Mouse (Mus musculus) midbrain, embryonic 11.5 days (tissue): ENCODE data around the gene Icosl. TPM values are rescaled to one million over a fixed set of nuclear protein-coding genes. Genes with fewer than 3 reads are reported as not detected.

Source experiments
- ATAC-seq: fragments of 200-750 bp; cut with Nextera tagmentation; 2 replicates; pipeline ENCODE4 v1.8.0; 2017; ENCODE audit warnings: moderate TSS enrichment, moderate library complexity; ENCODE audit not compliant: low FRiP score
- DNase-seq: peaks from one replicate; pipeline ENCODE4 v3.0.0; 2015; ENCODE audit warnings: low spot score; ENCODE audit errors: missing footprints
- H3K27ac ChIP-seq: fragments of 300-500 bp; sonication (generic); 2 replicates; pipeline ENCODE4 v1.5.1; 2014; ENCODE audit warnings: low read depth, low read length
- H3K27me3 ChIP-seq: fragments of 300-500 bp; sonication (generic); 2 replicates; pipeline ENCODE4 v1.6.1; 2014; ENCODE audit warnings: mild to moderate bottlenecking, low read length, moderate library complexity, mixed read lengths; ENCODE audit not compliant: control insufficient read depth, insufficient read depth
- H3K36me3 ChIP-seq: fragments of 300-500 bp; sonication (generic); 2 replicates; pipeline ENCODE4 v1.6.1; 2014; ENCODE audit warnings: mild to moderate bottlenecking, low read length, moderate library complexity, mixed read lengths; ENCODE audit not compliant: control insufficient read depth, insufficient read depth
- H3K4me1 ChIP-seq: fragments of 300-500 bp; sonication (generic); 2 replicates; pipeline ENCODE4 v1.6.1; 2014; ENCODE audit warnings: low read length; ENCODE audit not compliant: control insufficient read depth, insufficient read depth
- H3K4me2 ChIP-seq: fragments of 300-500 bp; sonication (generic); 2 replicates; pipeline ENCODE4 v1.6.1; 2014; ENCODE audit warnings: mild to moderate bottlenecking, moderate library complexity
- H3K4me3 ChIP-seq: fragments of 300-500 bp; sonication (generic); 2 replicates; pipeline ENCODE4 v1.5.1; 2014; ENCODE audit warnings: low read depth, low read length
- H3K9ac ChIP-seq: fragments of 300-500 bp; sonication (generic); 2 replicates; pipeline ENCODE4 v1.6.1; 2014; ENCODE audit warnings: low read length
- H3K9me3 ChIP-seq: fragments of 300-500 bp; sonication (generic); 2 replicates; pipeline ENCODE4 v1.6.1; 2016; ENCODE audit warnings: low read length; ENCODE audit not compliant: control insufficient read depth
- WGBS: fragments of 180-500 bp; shearing (Covaris S2); extraction: QIAGEN DNeasy Blood & Tissue Kit; methylation state at CpG from one replicate; pipeline ENCODE4 v1.1.7; 2014; 5-methylcytosine and 5-hydroxymethylcytosine counted together
- polyA plus RNA-seq: library from polyadenylated mRNA; unstranded; fragments of >200 nt; fragmentation: Nextera tagmentation; extraction: Ambion mirVana; gene quantifications from 2 replicates; pipeline ENCODE4 v1.2.1, GENCODE M21; 2014

Gene Icosl
- polyA plus RNA-seq, 1 experiment from 2014 or later = 2.5 TPM

- no peak for ATAC-seq
- H3K36me3 ChIP-seq = no peaks in the 10 kb centered on the region
- no peaks in the 10 kb centered on the region for H3K9me3 ChIP-seq
- H3K4me1 ChIP-seq = no peaks in the 10 kb centered on the region
- no peak overlapping the region for H3K4me2 ChIP-seq
- H3K27ac ChIP-seq = no peak overlapping the region
- H3K4me3 ChIP-seq = no peak overlapping the region
- no peak overlapping the region for H3K9ac ChIP-seq
- no peaks in the 10 kb centered on the region for H3K27me3 ChIP-seq
- no peak for DNase-seq
- 91% methylated on average over 9 of the region's 9 CpGs for WGBS
Observed at GRCm38 (mm10) chr10:78063122-78063521, 6.0 kb upstream of the Icosl start.

- H3K36me3 ChIP-seq = no peaks in the 10 kb centered on the region
- no peak overlapping the region for H3K9ac ChIP-seq
- H3K4me2 ChIP-seq = no peak overlapping the region
- DNase-seq (no peak), ATAC-seq (no peak)
- no peak overlapping the region for H3K27ac ChIP-seq
- H3K4me1 ChIP-seq = no peaks in the 10 kb centered on the region
- H3K9me3 ChIP-seq = no peaks in the 10 kb centered on the region
- H3K27me3 ChIP-seq = peaks cover 3% of the 10 kb centered on the region
- H3K4me3 ChIP-seq = no peak overlapping the region
- WGBS = 50% methylated on average over 4 of the region's 4 CpGs
Observed at GRCm38 (mm10) chr10:78067226-78067625, 1.9 kb upstream of the Icosl start.

DNA sequence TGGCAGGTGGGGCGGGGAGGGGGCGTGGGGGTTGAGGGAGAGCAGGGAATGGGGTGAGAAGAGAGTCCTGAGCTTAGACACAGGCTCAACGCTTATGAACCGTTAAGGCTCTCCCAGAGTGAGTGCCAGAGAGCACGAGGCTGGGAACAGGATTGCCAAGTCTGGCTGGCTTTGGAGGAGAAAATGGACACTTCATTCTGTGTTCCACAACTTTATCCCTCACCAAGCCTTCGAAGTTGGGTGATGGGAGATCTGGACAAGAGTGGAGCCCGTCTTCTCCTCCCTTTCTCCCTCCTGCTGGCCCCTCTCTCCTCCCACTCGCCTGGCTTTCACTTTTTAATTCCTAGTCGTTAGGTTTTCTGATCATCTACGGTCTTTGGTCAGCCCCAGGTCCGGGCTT lies 561 bp upstream of the Icosl start:
- Histone ChIP-seq H3K9me3 (no peaks in the 10 kb centered on the region), H3K4me2 (peak overlapping the region; percentile 63), H3K27me3 (peaks cover 3% of the 10 kb centered on the region), H3K36me3 (no peaks in the 10 kb centered on the region), H3K4me3 (peak overlapping the region; percentile 45), H3K4me1 (no peaks in the 10 kb centered on the region), H3K27ac (no peak overlapping the region), H3K9ac (peak overlapping the region; percentile 47)
- ATAC-seq = no peak
- WGBS = 21% methylated on average over 11 of the region's 11 CpGs
- no peak for DNase-seq

- Histone ChIP-seq H3K27ac (no peak overlapping the region), H3K27me3 (peaks cover 3% of the 10 kb centered on the region), H3K9me3 (no peaks in the 10 kb centered on the region), H3K9ac (no peak overlapping the region), H3K4me3 (no peak overlapping the region), H3K4me1 (no peaks in the 10 kb centered on the region), H3K36me3 (no peaks in the 10 kb centered on the region), H3K4me2 (no peak overlapping the region)
- no peak for DNase-seq
- no peak for ATAC-seq
- WGBS = 80% methylated on average over 4 of the region's 4 CpGs
Observed at GRCm38 (mm10) chr10:78074151-78074550, 5.0 kb downstream of the Icosl start.

DNA sequence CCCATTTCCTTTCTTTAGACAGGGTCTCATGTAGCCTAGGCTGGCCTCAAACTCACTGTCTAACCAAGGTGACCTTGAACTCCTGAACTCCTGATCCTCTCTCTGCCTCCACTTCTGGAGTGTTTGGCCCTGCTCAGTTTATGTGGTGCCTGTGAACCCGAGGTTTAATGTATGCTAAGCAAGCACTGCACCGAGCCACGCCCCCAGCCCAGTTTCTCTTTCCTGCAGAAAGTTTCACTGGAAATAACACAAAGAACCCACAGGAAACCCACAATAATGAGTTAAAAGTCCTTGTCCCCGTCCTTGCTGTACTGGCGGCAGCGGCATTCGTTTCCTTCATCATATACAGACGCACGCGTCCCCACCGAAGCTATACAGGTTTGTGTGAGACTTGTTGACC lies 5.9 kb downstream of the Icosl start:
- no peaks in the 10 kb centered on the region for H3K4me1 ChIP-seq
- no peak overlapping the region for H3K4me3 ChIP-seq
- no peaks in the 10 kb centered on the region; the same call in 1 of the 2 replicates for H3K27me3 ChIP-seq
- H3K9me3 ChIP-seq = no peaks in the 10 kb centered on the region
- WGBS = 88% methylated on average over 11 of the region's 11 CpGs
- no peak for ATAC-seq
- no peaks in the 10 kb centered on the region for H3K36me3 ChIP-seq
- no peak for DNase-seq
- no peak overlapping the region for H3K9ac ChIP-seq
- H3K27ac ChIP-seq = no peak overlapping the region
- no peak overlapping the region for H3K4me2 ChIP-seq

DNA sequence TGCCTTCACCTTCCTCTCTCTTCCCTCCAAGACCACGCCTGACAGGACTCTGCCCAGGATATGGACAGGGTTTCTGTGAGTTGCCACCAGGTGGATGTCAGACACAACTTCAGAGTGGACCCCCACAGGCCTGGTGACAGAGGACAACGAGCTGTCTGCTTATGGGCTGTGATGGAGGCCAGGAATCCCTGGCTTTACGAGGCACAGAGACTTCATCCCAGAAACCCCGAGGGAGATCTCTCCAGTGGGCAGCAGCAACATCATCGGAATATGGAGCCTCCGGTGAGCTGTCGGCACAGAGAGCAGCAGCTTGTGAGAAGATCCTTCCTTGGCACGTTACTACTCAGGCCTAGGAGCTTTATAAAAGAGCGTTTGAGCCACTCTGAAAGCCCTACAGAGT lies 8.8 kb downstream of the Icosl start:
- DNase-seq (no peak), ATAC-seq (no peak)
- Histone ChIP-seq H3K27me3 (no peaks in the 10 kb centered on the region), H3K36me3 (no peaks in the 10 kb centered on the region), H3K4me2 (no peak overlapping the region), H3K9ac (no peak overlapping the region), H3K4me1 (no peaks in the 10 kb centered on the region), H3K9me3 (no peaks in the 10 kb centered on the region), H3K4me3 (no peak overlapping the region), H3K27ac (no peak overlapping the region)
- 87% methylated on average over 9 of the region's 9 CpGs for WGBS

- Histone ChIP-seq H3K4me1 (no peaks in the 10 kb centered on the region), H3K36me3 (no peaks in the 10 kb centered on the region), H3K4me3 (no peak overlapping the region), H3K27me3 (no peaks in the 10 kb centered on the region), H3K4me2 (no peak overlapping the region), H3K9me3 (no peaks in the 10 kb centered on the region), H3K27ac (no peak overlapping the region), H3K9ac (no peak overlapping the region)
- DNase-seq (no peak), ATAC-seq (no peak)
- WGBS = 83% methylated on average over 5 of the region's 5 CpGs
Observed at GRCm38 (mm10) chr10:78078276-78078675, 9.2 kb downstream of the Icosl start.

- Histone ChIP-seq H3K4me1 (no peaks in the 10 kb centered on the region), H3K36me3 (no peaks in the 10 kb centered on the region), H3K27ac (no peak overlapping the region), H3K4me2 (no peak overlapping the region), H3K27me3 (no peaks in the 10 kb centered on the region), H3K9ac (no peak overlapping the region), H3K4me3 (no peak overlapping the region), H3K9me3 (no peaks in the 10 kb centered on the region)
- 65% methylated on average over 4 of the region's 4 CpGs for WGBS
- no peak for DNase-seq
- no peak for ATAC-seq
Observed at GRCm38 (mm10) chr10:78079955-78080591, 11.0 kb downstream of the Icosl start.

GRCm38 (mm10) chr10:78084073-78084472 lies 15.0 kb downstream of the Icosl start:
- no peak overlapping the region for H3K27ac ChIP-seq
- H3K4me3 ChIP-seq = no peak overlapping the region
- no peak for ATAC-seq
- H3K4me1 ChIP-seq = no peaks in the 10 kb centered on the region
- no peaks in the 10 kb centered on the region for H3K36me3 ChIP-seq
- H3K9ac ChIP-seq = no peak overlapping the region
- no peaks in the 10 kb centered on the region for H3K27me3 ChIP-seq
- no peaks in the 10 kb centered on the region for H3K9me3 ChIP-seq
- DNase-seq = no peak
- H3K4me2 ChIP-seq = no peak overlapping the region
- WGBS = 66% methylated on average over 1 of the region's 1 CpGs
